Mouse (Mus musculus): Measurements from ENCODE around the gene Ptges2. TPM values are rescaled to one million over a fixed set of nuclear protein-coding genes. Genes with fewer than 3 reads are reported as not detected.

The Ptges2 gene
- polyA plus RNA-seq, 1 experiment from 2014 or later: 14.1 TPM

- H3K27me3 ChIP-seq: no peaks in the 10 kb centered on the region
- no peaks in the 10 kb centered on the region for H3K9me3 ChIP-seq (replicated peaks)
- DNase-seq: no peak
- ATAC-seq (ENCODE audit: low read depth): no peak
- 74% methylated on average over 5 of the region's 5 CpGs for WGBS (ENCODE audit: insufficient replicate concordance)
- H3K27ac ChIP-seq: no peak overlapping the region
- H3K36me3 ChIP-seq: no peaks in the 10 kb centered on the region
- no peak overlapping the region for H3K4me2 ChIP-seq
- H3K4me1 ChIP-seq (replicated peaks): peaks cover 75% of the 10 kb centered on the region
- no peak overlapping the region for H3K4me3 ChIP-seq (replicated peaks)
- no peak overlapping the region for H3K9ac ChIP-seq
These were observed 32.0 kb downstream of the Ptges2 start for GRCm38 (mm10) chr2:32427720-32428119.

- DNase-seq (no peak), ATAC-seq (ENCODE audit: low read depth) (peak; percentile 21; the same call in 1 of the 2 replicates)
- Histone ChIP-seq H3K27me3 (no peaks in the 10 kb centered on the region), H3K36me3 (no peaks in the 10 kb centered on the region), H3K4me1 (replicated peaks) (peaks cover 69% of the 10 kb centered on the region), H3K4me3 (replicated peaks) (no peak overlapping the region), H3K9me3 (replicated peaks) (no peaks in the 10 kb centered on the region), H3K27ac (0 out of 2 replicates have a peak overlapping the region, but pooled peaks have one; percentile 16), H3K4me2 (0 out of 2 replicates have a peak overlapping the region, but pooled peaks have one; percentile 2), H3K9ac (no peak overlapping the region)
- WGBS (ENCODE audit: insufficient replicate concordance): 58% methylated on average over 8 of the region's 8 CpGs
These were observed 32.6 kb downstream of the Ptges2 start for GRCm38 (mm10) chr2:32428262-32428722.

- Histone ChIP-seq H3K4me3 (replicated peaks) (no peak overlapping the region), H3K4me1 (replicated peaks) (peaks cover 59% of the 10 kb centered on the region), H3K9me3 (replicated peaks) (no peaks in the 10 kb centered on the region), H3K27ac (no peak overlapping the region), H3K27me3 (no peaks in the 10 kb centered on the region), H3K36me3 (no peaks in the 10 kb centered on the region), H3K9ac (no peak overlapping the region), H3K4me2 (no peak overlapping the region)
- WGBS (ENCODE audit: insufficient replicate concordance): 41% methylated on average over 4 of the region's 4 CpGs
- DNase-seq: no peak
- ATAC-seq (ENCODE audit: low read depth): peak; percentile 19; the same call in 1 of the 2 replicates
These were observed 33.7 kb downstream of the Ptges2 start for GRCm38 (mm10) chr2:32429215-32429891.

- no peaks in the 10 kb centered on the region for H3K36me3 ChIP-seq
- H3K27me3 ChIP-seq: no peaks in the 10 kb centered on the region
- DNase-seq (no peak), ATAC-seq (ENCODE audit: low read depth) (no peak)
- H3K9ac ChIP-seq: peak overlapping the region; percentile 6; the same call in 1 of the 2 replicates
- peaks cover 47% of the 10 kb centered on the region for H3K4me1 ChIP-seq (replicated peaks)
- peak overlapping the region; percentile 41 for H3K4me2 ChIP-seq
- H3K4me3 ChIP-seq (replicated peaks): peak overlapping the region; percentile 12; the same call in 1 of the 2 replicates
- H3K27ac ChIP-seq: no peak overlapping the region; the same call in 1 of the 2 replicates
- H3K9me3 ChIP-seq (replicated peaks): no peaks in the 10 kb centered on the region
- WGBS (ENCODE audit: insufficient replicate concordance): 55% methylated on average over 18 of the region's 18 CpGs
These were observed 35.3 kb downstream of the Ptges2 start for GRCm38 (mm10) chr2:32430701-32431676.

- Histone ChIP-seq H3K4me3 (replicated peaks) (no peak overlapping the region), H3K9ac (no peak overlapping the region), H3K4me1 (replicated peaks) (peaks cover 43% of the 10 kb centered on the region), H3K27me3 (no peaks in the 10 kb centered on the region), H3K27ac (0 out of 2 replicates have a peak overlapping the region, but pooled peaks have one; percentile 41), H3K4me2 (no peak overlapping the region), H3K9me3 (replicated peaks) (no peaks in the 10 kb centered on the region), H3K36me3 (no peaks in the 10 kb centered on the region)
- no peak; the same call in 1 of the 2 replicates for ATAC-seq (ENCODE audit: low read depth)
- WGBS (ENCODE audit: insufficient replicate concordance): 50% methylated on average over 3 of the region's 3 CpGs
- no peak for DNase-seq
These were observed 41.1 kb downstream of the Ptges2 start for GRCm38 (mm10) chr2:32436686-32437372.

GRCm38 (mm10) chr2:32437612-32438166 lies 42.0 kb downstream of the Ptges2 start:
- Histone ChIP-seq H3K4me1 (replicated peaks) (peaks cover 52% of the 10 kb centered on the region), H3K27ac (0 out of 2 replicates have a peak overlapping the region, but pooled peaks have one; percentile 41), H3K9ac (no peak overlapping the region), H3K4me3 (replicated peaks) (no peak overlapping the region), H3K4me2 (no peak overlapping the region), H3K27me3 (no peaks in the 10 kb centered on the region), H3K36me3 (no peaks in the 10 kb centered on the region), H3K9me3 (replicated peaks) (no peaks in the 10 kb centered on the region)
- 19% methylated on average over 2 of the region's 2 CpGs for WGBS (ENCODE audit: insufficient replicate concordance)
- DNase-seq: no peak
- no peak for ATAC-seq (ENCODE audit: low read depth)

GRCm38 (mm10) chr2:32438733-32439132 lies 43.0 kb downstream of the Ptges2 start:
- 74% methylated on average over 3 of the region's 3 CpGs for whole genome bisulfite sequencing (ENCODE audit: insufficient replicate concordance)

GRCm38 (mm10) chr2:32439177-32439576 lies 43.5 kb downstream of the Ptges2 start:
- Histone ChIP-seq H3K4me3 (replicated peaks) (no peak overlapping the region), H3K27me3 (no peaks in the 10 kb centered on the region), H3K36me3 (no peaks in the 10 kb centered on the region), H3K4me2 (no peak overlapping the region), H3K4me1 (replicated peaks) (peaks cover 62% of the 10 kb centered on the region), H3K9ac (no peak overlapping the region), H3K9me3 (replicated peaks) (no peaks in the 10 kb centered on the region), H3K27ac (no peak overlapping the region)
- WGBS (ENCODE audit: insufficient replicate concordance): 66% methylated on average over 6 of the region's 6 CpGs
- DNase-seq (no peak), ATAC-seq (ENCODE audit: low read depth) (no peak)

More at GRCm38 (mm10) chr2:32438733-32439132, 43.0 kb downstream of the Ptges2 start:
- no peaks in the 10 kb centered on the region for H3K9me3 ChIP-seq (replicated peaks)
- no peak overlapping the region for H3K4me3 ChIP-seq (replicated peaks)
- no peaks in the 10 kb centered on the region for H3K36me3 ChIP-seq
- H3K4me1 ChIP-seq (replicated peaks): peaks cover 62% of the 10 kb centered on the region
- ATAC-seq (ENCODE audit: low read depth) (no peak), DNase-seq (no peak)
- no peak overlapping the region for H3K4me2 ChIP-seq
- no peak overlapping the region for H3K9ac ChIP-seq
- no peaks in the 10 kb centered on the region for H3K27me3 ChIP-seq
- no peak overlapping the region for H3K27ac ChIP-seq

- 54% methylated on average over 2 of the region's 2 CpGs for WGBS (ENCODE audit: insufficient replicate concordance)
- no peak for DNase-seq
- Histone ChIP-seq H3K4me3 (replicated peaks) (no peak overlapping the region), H3K27ac (no peak overlapping the region), H3K9ac (no peak overlapping the region), H3K27me3 (no peaks in the 10 kb centered on the region), H3K36me3 (peaks cover 7% of the 10 kb centered on the region; the same call in 1 of the 2 replicates), H3K9me3 (replicated peaks) (no peaks in the 10 kb centered on the region), H3K4me1 (replicated peaks) (peaks cover 70% of the 10 kb centered on the region), H3K4me2 (no peak overlapping the region)
- no peak for ATAC-seq (ENCODE audit: low read depth)
These were observed 44.5 kb downstream of the Ptges2 start for GRCm38 (mm10) chr2:32440164-32440563.

GRCm38 (mm10) chr2:32440632-32441031 lies 44.9 kb downstream of the Ptges2 start:
- Histone ChIP-seq H3K9ac (no peak overlapping the region), H3K27ac (peak overlapping the region; percentile 26; the same call in 1 of the 2 replicates), H3K4me3 (replicated peaks) (no peak overlapping the region), H3K4me2 (no peak overlapping the region), H3K36me3 (peaks cover 11% of the 10 kb centered on the region; the same call in 1 of the 2 replicates), H3K4me1 (replicated peaks) (peaks cover 75% of the 10 kb centered on the region), H3K9me3 (replicated peaks) (no peaks in the 10 kb centered on the region), H3K27me3 (no peaks in the 10 kb centered on the region)
- ATAC-seq (ENCODE audit: low read depth) (no peak), DNase-seq (no peak)
- 78% methylated on average over 1 of the region's 1 CpGs for WGBS (ENCODE audit: insufficient replicate concordance)
